Mouse (Mus musculus) forelimb bud, embryonic 11.5 days (tissue): ENCODE data around the gene Mlkl.

ENCODE experiments used
- DNase-seq: peaks from one replicate; pipeline ENCODE4 v3.0.0-alpha.2; 2012; ENCODE audit warnings: low read depth, low spot score

Mlkl gene

DNA sequence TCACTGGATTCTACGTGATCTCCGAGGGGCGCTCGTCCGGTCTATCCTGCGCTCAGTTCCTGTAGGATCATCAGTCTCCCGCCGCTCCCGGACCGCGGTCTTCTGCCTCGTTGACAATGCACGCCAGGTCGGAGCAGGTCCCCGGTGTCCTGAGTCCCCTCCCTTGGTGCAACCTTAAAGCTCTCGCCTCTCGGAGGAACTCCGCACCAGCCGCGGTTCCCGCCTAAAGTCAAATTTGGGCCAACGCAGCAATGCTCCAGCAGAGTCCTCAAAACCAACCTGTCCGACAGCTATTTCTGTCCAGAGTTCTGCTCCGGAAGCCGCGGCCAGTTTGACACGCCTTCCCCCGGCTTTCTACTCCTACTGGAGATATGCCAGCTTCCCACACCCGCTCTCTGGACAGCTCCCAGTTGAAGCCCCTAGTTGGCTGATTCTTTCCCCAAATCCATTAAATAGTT is at the start of gene Mlkl:
Mlkl (minus strand) TSS at position 288 of the 458 bp plus-strand sequence.
- DNase-seq: peak; percentile 20

DNA sequence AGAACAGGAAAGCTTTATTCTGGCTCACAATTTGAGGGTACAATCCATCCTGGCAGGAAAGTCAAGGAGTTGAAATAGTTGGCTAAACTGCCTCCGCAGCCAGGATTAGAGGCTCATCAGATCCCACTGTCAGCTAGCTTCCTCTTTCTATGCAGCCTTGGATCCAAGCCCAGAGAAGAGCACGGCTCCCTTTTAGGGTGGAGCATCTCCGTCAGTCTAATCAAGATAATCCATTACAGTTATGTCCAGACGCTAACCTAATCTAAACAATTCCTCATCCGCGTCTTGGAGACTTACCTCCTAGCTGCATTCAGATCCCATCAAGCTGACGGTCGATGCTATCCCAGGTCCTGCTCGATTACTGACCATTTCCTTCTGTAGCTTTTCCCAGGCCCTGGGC is 47.9 kb upstream of the Mlkl start:
- no peak for DNase-seq

DNA sequence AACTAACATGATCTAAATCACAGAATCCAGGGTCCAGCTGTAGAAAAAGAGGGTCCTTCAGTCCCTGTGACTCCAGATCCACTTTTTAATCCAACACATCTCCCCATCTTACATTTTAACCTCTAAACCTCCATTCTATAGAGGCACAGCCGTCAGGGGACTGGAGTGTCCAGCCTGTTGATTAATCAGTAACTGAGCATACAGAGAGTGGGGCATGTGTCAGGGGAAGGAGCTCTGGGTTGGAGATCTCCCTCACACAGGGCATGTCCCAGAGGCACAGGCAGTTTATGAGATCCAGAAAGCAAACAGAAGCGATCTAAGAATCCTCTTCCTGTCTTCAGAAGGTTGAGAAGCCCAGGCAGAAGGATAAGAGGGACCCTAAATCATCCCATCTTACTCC is 46.7 kb upstream of the Mlkl start:
- no peak for DNase-seq

DNA sequence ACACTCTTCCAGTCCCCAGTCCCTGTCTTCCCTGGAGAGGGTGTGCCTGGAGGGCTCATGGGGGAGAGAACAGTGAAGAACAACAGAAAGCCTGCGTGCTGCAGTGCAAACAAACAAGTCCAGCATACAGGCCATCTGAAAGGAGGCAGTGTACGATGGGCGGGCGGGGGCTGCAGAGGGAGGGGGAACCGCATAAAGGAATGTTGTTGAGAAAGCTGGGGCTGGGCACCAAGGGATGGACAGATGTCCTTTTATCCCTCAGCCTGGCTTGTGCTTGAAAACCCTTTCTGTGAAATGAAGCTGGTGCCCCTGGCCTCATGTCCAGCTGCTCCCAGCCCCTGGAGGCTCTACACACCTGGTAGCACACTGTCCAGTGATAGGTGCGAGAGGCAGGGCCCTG is 37.2 kb upstream of the Mlkl start:
- DNase-seq: no peak

DNA sequence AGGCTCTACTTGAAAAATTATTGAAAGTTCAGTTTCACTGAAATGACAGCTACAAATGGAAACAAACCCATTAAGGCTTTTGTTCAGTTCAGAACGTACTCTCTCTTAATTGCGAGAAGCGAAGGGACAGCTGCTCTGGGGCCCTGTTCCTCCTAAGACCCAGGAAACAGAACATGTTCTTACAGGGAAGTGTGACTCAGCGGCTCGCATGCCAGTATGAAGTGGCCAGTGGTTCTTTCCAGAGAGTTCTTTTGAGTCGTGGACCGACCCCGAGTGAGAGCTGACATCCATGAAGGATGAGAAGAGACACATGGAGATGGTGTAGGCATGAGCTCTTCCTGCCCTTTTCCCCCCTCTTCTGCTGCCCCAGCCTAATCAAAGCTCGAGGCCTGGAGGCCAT is 31.7 kb upstream of the Mlkl start:
- DNase-seq: no peak

DNA sequence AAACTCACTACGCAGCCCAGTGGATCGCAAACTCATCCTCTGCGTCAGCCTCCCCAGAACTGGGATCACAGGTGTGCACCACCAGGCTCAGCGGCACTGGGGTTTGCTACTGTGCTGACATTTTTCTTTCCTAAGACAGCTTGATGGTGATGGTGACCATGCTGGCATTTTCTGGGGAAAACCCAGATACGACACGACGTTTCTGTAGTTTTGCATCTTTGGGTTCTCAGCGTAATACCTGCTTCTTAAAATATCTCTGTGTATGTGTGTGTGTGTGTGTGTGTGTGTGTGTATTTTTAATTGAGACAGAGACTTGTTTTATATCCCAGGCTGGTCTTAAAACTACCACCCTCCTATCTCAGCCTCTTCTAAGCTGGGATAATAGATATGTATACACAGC is 29.4 kb upstream of the Mlkl start:
- DNase-seq: no peak

DNA sequence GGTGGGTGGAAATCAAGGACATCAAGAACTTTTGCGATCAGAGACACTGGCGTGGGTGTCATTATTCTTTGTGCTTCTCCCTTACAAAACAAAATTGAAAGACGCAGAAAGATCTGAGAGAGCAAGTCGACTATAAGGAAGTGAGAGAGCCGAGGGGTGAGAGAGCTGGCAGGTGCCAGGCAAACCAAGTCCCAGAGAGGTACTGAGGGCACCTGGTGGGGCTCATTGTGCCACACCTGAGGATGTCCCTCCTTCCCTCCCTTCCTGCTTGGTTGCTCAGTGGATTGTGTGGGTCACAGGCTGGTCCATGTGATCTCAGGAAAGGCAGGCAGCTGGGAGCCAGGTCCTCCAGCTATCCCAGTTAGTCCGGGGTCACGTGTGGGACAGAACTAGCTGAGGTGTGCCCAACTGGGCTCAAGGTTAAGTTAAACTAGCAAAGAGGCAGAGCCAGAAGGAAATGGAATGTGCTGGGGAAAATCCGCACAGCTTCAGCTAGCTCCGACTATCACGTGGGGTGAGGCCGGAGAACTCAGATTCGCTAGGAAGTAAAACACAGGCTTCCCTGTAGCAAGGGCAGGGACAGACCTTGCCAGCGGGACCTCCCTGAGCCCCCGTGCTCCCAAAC is 28.7 kb upstream of the Mlkl start:
- no peak for DNase-seq

DNA sequence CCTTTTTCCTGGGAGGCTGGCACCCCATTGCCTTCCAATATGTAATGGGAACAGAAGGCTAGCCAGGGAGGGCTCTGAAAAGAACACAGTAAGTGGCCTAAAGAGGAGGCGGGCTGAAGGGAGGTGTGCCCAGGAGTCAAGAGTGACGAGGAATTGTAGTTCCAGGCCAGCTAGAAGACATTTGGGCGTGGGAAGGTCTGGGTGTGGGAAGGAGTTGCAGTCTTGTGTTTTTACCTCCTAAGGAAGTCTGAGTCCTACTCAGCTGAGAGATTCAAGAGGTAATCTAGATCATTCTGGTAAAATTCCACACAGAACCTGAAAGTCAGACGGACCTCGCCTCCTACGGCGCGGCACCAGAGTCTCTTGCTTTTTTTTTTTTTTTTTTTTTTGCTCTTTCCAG is 25.5 kb upstream of the Mlkl start:
- DNase-seq: no peak

DNA sequence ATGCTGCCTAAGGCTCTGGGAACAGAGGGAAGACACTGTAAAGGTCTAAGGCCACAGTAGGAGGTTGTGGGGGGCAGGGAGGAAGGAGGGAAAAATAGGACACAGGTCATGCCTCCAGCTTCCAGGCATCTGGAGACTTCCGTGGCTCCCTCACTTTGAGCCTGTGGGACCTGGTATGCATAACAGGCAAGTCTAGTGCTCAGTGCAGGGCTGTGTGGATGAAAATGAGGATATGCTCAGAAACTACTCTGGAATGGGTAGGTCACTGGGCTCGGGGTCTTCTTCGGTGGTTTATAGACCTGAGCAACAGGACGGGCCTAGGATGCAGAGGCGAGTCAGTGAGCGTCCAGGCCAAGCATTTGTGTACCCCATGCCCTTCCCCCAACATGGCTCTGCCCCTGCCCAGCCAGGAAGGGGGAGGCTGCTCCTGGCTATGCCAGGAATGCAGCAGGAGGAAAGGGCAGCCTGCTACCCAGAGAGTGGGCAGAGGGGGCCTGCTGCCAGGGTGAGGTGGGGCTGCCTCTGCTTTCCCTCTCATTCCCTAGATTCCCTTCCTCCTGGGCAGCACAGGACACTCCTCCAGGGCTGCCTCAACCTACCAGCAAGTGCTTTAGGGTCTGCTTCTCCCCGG is 22.7 kb upstream of the Mlkl start:
- no peak for DNase-seq

DNA sequence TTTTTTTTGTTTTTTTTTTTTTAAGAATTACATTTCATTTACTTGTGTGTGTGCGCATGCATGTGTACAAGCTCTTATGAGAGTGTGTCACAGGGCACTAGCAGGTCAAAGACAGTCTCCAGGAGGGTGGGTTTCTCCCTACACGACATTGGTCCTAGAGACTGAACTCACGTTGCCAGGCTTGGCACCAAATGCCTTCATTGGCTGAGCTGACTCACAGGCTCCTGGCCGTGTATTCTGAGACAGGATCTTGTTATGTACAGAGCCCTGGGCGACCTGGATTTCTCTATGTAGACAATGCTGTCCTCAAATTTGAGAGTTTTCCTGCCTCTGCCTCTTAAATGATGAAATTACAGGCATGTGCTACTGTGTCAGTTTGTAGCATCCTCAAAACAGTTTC is 22.0 kb upstream of the Mlkl start:
- no peak for DNase-seq

DNA sequence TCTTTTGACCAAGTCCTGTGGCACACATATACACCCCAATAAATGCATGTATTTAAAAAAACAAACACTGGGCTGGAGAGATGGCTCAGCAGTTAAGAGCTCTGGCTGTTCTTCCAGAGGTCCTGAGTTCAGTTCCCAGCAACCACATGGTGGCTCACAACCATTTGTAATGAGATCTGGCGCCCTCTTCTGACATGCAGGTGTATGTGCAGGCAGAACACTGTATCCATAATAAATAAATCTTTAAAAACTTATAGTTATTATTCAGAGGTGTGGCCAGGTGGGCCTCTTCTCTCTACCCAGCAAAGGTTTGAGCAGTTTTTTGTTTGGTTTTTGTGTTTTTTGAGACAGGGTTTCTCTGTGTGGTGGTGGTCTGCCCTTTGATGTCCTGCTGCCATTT is 20.9 kb upstream of the Mlkl start:
- no peak for DNase-seq

DNA sequence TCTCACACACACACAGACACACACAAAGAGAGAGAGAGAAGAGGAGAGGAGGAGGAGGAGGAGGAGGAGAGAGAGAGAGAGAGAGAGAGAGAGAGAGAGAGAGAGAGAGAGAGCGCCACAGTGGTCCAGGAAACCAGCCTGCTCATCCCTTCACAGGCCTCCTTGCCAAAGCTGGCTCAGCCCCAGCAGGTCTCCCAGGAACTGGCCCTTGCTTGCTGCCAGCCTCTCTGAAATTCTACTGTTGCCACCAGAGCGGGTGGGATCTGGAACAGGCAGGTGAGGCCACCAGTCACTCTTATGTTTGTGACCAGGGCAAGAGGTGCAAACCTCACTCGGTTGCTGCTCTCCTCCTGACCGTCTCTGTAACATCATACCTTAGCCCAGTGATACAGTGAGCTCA is 19.5 kb upstream of the Mlkl start:
- DNase-seq: no peak

DNA sequence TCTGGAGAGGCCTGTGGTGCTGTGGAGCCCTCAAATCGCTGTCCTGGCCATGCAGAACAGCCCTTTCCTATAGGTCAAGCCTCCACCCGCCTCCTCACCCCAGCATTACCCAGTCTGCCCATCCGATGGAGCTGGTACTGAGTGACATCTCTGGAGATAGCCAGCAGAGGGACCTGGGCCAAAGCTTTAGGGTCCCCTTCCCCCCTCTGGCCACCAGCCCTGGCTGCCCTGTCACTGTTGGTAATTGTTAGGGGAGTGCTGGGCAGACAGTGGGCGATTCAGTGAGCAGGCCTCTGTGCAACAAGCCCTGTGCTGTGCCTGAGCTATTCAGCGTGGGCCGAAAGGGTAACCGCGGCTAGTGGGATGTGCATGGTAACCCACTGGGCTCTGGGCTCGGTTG is 15.5 kb upstream of the Mlkl start:
- DNase-seq: no peak

DNA sequence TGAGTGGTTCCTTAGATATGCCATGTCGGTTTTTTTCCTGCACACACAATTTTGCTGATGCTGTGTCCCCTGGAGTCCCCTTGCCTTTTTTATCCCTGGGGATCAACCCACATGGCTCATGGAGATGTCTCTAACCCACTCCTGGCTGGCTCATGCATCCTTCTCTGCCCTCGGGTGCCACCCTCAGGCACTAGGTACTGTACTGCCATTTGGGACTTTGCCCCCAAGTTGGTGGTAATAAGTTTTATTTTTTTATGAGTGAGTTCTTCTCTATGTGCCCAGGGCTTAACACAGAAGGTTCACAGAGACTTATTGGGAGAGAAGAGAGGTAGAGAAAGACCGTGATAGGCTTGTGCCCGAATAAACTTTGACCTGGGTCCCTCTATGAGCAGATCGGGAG is 14.3 kb upstream of the Mlkl start:
- no peak for DNase-seq

DNA sequence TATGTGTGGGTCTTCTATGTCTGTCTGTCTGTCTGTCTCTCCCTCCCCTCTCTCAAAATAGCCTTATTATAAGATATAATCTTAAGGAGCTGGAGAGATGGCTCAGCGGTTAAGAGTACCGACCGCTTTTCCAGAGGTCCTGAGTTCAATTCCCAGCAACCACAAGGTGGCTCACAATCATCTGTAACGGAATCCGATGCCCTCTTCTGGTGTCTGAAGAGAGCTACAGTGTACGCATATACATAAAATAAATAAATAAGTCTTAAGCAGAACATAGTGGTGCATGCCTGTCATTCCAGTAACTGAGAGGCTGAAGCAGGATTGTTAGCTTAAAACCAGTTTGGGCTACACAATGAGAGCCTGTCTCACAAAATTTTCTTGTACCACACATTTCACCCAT is 12.6 kb upstream of the Mlkl start:
- no peak for DNase-seq

DNA sequence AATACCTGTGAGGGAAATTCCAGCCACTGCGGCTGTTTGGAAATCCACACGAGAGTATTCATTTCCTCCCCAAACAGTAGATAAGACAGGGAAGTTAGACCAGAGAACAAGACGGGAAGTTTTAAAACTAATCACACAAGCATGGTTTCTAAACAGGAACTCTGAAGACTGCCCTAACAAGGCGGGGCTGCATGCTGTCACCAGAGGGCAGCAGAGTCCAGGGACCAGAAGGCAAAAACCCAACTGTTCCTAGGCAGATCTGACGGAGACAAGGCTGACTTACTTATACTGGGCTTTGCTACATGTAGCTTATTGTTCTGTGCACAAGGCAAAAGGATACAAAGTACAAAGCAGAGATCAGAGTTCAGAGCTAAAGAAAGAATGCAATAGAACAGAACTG is 5.2 kb upstream of the Mlkl start:
- peak; percentile 65 for DNase-seq

DNA sequence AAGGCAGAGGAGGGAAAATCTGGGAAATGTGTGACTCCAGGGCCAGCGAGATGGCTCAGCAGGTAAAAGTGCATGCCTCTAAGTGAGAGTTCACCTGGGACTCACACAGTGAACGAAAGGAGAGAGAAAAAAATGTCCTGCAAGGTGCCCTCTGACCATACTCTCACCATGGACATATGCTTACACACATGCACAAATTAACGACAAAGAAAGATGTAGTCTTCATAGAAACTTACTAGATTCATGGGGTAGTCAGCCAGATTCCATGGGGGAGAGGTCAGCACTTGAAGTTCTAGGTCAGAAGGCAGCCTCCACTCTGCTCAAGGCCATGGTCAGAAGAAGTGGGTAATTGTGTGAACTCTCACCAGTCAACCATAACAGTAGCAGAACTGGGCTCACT is 2.2 kb upstream of the Mlkl start:
- no peak for DNase-seq

DNA sequence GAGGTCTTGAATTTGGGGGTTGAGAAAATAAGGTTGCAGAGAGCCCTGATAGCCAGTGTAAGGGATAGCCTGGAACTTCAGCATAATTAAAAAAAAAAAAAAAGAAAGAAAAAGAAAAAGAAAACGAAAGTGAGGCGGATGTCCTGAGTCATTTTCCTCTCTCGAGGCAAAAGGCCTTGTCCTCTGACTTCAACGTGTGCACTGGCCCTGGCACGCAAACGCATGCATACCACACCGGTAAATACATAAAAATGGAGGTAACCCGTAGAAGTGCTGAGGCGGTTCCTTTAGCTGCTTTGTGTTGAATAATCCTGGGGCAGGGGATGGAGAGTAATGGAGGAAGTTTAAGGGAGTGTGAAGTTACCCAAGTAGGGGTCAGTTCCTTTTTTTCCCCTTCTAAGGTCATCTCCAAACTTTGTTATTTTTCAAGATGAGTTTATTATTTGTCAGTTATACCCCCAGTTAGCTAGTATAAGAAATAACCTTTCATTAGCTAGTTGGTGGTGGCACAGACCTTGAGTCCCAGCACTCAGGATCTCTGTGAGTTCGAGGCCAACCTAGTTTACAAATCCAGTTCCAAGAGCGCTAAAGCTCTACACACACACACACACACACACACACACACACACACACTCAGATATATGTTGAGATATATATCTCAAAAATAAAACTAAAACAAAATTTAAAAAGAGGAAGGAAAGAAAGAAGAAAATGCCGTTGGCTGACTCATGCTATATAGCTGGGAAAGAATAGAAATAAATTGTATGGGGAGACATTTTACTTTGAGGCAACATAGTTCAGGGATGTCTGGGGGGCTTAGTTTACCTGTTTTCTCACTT is 612 bp upstream of the Mlkl start:
- DNase-seq: no peak

DNA sequence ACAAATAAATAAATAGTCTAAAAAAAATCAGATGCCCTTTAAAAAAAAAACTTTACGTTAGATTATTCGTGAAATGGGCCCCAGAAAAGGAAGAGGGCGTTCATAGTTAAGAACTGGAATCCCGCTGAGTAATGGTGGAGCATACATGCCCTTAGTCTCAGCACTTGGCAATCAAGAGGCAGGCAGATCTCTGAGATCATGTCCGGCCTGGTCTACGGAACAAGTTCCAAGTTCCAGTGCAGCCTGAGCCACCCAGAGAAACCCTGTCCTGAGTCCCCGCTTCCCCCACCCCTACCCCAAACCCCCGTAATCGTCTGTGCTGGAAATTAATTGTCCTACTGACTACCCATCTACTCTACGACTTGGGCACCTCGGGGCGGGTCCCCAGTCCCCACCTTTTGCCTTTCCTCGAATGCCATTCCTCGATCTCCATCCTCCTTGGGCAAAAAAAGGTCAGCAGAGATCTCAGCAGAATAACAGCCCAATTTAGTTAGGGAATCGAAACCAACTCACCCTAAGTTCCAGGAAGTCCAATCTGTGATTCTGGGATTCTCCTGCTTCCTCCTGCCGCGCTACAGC is 577 bp downstream of the Mlkl start:
- no peak for DNase-seq

DNA sequence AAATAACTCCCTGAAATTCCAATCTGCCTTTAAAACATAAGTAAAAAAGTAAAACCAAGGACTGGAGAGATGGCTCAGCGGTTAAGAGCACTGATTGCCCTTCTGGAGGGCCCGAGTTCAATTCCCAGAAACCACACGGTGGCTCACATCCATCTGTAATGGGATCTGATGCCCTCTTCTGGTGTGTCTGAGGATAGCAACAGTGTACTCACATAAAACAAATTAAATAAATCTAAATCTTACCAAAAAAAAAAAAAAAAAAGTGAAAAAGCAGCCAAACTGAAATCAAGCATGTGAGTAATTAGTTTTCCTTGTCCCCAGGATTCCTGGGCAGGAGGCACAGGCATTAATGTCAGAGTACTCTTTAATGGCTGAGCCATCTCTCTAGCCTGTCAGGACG is 1.3 kb downstream of the Mlkl start:
- DNase-seq: no peak

DNA sequence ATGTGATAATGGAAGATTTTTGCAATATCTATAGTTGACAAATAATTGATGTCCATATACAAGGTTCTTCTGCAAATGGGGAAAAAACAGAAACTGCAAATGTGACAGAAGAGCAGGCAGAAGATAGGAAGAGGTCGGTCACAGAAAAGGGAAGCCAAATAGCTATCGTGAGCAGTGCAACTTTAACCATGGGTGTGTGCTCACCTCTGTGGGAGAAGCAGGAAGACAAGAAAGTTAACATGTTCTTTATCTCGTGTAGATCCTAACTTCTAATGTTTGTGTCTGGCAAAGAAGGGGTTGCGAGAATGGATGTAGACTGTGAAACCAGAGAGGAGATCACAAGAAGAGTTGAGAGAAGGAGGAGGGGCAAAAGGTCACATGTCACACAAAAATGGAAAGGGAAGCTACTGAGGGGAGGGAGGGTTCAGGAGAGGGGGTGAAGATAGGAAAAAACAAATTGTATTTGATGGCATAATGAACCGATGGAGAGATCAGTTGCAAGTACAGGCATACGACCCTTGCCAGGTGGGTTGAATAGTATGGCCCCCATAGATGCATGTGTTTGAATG is 12.7 kb downstream of the Mlkl start:
- DNase-seq: no peak

DNA sequence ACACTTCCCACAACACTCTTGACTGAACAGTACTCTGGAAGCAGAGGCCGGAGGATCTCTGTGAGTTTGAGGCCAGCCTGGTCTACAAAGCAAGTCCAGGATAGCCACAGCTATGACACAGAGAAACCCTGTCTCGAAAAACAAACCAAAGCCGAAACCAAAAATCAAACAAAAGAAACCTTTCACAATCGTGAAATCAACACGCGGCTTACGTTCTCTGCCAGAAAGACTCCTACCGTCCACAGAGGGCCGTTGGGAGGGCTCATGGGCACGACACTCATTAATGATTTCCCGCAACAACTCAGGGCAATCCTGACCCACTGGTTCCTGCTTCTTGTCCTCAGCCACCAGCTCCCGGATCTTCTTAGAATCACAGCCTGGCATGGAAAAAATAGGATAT is 23.2 kb downstream of the Mlkl start:
- no peak for DNase-seq
